Mouse (Mus musculus) embryonic fibroblast, embryonic 13.5 days (primary cell): ENCODE measurements around the gene Fkbp5.

Source experiments
- CTCF ChIP-seq: IDR thresholded peaks from 2 replicates; pipeline ENCODE4 v1.5.1; 2011; ENCODE audit warnings: mild to moderate bottlenecking, control low read depth, low read length, moderate library complexity, borderline replicate concordance; ENCODE audit not compliant: insufficient read depth
- POLR2A ChIP-seq: IDR thresholded peaks from 2 replicates; pipeline ENCODE4 v1.6.1; 2011; ENCODE audit warnings: low read depth, mild to moderate bottlenecking, control low read depth, low read length, moderate library complexity

DNA sequence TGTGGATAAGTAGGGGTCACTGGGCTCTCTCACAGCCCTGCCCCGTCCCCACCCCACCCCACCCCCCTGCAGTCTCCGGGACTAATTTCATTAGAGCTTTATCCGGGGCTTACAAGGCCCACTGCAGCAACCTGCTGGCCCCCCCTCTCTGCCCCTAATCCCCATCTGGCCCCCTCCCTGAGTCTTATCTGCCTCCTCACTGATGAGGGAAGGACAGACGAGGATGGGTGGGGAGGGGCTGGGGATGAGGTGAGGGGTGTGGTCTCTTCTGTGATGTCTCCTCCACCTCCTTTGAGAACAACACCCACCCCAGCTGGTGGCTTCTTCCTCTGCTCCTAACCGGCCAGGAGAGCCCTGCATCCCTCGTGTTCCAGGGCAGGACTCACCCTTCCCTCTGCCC, 137.1 kb downstream of the Fkbp5 start:
- TF ChIP-seq CTCF (no peak), POLR2A (no peak)
